Mouse (Mus musculus): Measurements from ENCODE around the gene En2. TPM values are rescaled to one million over a fixed set of nuclear protein-coding genes. Genes with fewer than 3 reads are reported as not detected.
A peak's percentile ranks its signal among the peaks of the same experiment; 100 is the strongest.

The En2 gene
- total RNA-seq, 2 experiments from 2014 or later: 0.45 to 0.67 TPM

DNA sequence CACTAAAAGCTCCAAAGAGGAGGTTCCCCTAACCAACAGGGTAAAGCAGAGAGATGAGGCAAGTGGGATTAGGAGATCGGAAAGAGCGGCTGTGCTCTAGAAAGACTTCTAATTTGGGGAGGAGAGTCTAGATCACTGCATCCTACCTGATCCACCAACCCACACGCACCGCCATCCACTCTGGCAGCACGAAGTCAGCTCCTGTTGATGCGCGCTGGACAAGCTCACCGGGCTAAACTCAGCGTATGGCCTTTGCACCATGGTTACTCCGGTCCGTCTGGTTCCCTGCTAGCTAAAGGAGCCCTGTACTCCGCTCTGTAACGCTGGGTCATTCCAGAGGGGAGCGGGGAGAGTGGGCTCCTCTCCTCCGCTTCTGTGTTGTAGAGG lies 6.4 kb upstream of the En2 start:
- DNase-seq (ENCODE audit: low spot score in 2 of 2): no peak

DNA sequence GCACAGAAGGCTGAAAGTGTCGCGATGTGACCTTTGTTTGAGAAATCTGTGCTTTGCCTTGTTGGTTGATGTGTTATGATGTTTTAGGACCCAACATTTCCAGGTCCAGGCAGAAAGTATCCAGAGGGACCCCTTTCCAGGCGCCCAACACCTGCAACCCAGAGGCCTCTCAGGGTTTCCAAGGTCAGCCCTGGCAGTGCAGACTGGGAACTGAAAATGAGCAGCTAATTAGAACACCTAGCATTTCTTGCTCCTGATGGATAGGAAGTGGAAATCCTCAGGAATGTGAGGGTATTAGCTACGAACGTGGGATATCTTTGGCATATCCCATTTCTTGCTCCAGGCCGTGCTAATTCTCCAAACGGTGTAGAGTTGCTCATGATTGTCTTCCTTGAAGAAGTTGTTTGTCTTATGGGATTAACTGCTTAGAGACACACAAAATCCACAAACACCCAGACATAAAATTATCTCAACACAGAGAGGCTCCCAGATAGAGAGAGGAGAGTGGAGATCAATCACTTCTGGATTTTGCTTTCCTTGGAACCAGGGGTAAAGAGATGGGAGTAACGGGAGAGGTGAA lies 5.5 kb upstream of the En2 start:
- no peak for DNase-seq (ENCODE audit: low spot score in 2 of 2)

- DNase-seq (ENCODE audit: low spot score in 2 of 2): no peak
These were observed 4.0 kb upstream of the En2 start for GRCm38 (mm10) chr5:28161383-28161937.

DNA sequence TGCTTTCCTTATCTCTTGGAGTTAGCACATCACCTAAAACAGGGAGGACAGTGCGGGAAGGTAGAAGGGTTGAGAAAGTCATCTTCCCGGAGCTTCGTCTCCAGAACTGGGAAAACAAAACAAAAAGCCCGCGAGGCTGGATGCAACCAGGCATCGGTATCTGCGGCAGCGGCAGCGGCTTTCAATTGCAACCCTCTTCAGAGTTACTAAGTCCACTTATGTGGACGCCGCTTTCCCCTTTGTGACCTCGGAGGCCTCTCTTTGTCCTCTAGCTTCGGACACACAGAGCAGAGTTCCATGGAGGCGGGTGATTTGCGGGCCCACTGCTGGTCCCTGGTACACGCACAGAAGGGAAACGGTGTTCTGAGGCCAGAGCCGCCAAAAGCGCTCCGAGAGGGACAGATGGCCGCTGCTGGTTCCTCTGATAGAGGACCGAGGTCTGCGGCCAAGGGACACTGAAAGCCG lies 3.5 kb upstream of the En2 start:
- DNase-seq (ENCODE audit: low spot score in 2 of 2): no peak

- no peak for DNase-seq (ENCODE audit: low spot score in 2 of 2)
These were observed 1.6 kb upstream of the En2 start for GRCm38 (mm10) chr5:28163926-28164325.

DNA sequence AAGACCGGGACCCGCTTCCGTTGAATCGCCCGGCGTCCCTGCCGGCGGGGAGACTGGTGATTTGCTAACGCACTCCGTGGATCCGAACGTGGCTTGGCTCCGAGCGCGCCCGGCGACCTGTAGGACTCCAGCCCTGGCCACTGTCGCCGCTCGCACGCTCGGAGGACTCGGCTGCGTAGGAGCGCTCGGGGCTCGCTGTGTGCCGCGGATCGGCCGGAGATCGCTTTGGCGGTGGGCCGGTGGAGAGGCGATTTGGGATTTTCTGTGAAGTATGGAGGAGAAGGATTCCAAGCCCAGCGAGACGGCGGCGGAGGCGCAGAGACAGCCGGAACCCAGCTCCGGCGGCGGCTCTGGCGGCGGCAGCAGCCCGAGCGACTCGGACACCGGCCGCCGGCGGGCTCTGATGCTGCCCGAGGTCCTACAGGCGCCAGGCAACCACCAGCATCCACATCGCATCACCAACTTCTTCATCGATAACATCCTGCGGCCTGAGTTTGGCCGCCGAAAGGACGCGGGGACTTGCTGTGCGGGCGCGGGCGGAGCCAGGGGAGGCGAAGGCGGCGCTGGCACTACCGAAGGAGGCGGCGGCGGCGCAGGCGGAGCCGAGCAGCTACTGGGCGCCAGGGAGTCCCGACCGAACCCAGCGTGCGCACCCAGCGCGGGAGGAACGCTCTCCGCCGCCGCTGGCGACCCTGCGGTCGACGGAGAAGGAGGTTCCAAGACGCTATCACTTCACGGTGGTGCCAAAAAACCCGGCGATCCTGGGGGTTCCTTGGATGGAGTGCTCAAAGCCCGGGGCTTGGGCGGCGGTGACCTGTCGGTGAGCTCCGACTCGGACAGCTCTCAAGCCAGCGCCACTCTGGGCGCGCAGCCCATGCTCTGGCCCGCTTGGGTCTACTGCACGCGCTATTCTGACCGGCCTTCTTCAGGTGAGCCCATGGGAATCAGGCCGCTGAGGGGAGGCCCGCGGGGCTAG lies 1.1 kb downstream of the En2 start:
- DNase-seq (ENCODE audit: low spot score in 2 of 2): peak in 1 of 2 experiments; percentile 19

- peak in 1 of 2 experiments; percentile 29 for DNase-seq (ENCODE audit: low spot score in 2 of 2)
These were observed 2.2 kb downstream of the En2 start for GRCm38 (mm10) chr5:28167611-28168252.

DNA sequence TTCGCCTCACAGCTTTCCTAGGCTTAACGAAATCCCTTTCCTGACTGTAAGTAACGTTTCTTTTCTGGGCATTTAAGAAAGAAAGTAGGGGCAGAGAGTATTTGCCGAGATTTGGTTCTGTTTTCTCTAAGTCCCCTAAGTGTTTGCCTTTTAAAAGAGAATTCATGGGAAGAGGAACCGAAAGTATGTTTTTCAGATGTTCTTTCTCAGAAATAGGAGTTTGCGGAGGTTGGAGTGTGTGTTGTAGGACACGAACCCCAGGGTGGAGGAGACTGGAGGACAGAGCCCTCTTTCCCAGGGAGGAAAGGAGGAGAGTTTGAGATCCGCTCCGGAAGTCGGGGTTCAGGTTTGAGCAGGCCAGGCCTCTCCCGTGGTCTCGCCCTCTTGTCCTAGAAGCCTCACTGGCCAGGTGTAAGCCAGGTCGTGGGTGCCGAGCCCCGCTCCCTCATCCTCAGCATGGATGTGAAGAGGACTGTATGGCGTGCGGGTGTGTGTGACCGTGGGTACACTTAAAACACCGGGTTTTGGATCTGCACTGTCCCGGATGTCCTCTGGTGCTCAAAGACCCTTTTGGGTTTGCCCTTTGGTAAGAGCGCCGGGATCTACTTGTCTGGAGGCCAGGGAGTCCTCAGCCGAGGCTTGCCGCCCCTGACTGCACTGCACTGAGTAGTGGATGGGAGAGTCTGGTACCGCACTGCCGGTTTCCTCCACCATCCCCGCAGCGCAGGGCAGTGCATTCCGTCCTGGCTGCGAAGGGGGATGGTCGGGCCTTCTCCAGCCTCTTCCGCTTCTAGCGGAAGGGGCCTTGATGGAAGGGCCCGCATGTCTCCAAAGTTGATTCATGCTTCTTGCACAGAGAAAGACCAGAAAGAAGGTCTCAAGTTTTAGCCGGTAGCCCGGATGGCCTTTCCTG lies 3.0 kb downstream of the En2 start:
- DNase-seq (ENCODE audit: low spot score in 2 of 2): no peak

DNA sequence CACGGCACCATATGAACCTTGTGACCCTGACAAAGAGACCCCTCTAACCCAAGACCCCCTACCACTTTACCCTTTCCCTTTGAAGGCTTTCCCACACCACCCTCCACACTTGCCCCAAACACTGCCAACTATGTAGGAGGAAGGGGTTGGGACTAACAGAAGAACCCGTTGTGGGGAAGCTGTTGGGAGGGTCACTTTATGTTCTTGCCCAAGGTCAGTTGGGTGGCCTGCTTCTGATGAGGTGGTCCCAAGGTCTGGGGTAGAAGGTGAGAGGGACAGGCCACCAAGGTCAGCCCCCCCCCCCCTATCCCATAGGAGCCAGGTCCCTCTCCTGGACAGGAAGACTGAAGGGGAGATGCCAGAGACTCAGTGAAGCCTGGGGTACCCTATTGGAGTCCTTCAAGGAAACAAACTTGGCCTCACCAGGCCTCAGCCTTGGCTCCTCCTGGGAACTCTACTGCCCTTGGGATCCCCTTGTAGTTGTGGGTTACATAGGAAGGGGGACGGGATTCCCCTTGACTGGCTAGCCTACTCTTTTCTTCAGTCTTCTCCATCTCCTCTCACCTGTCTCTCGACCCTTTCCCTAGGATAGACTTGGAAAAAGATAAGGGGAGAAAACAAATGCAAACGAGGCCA lies 3.8 kb downstream of the En2 start:
- DNase-seq (ENCODE audit: low spot score in 2 of 2): no peak

GRCm38 (mm10) chr5:28170081-28170480 lies 4.6 kb downstream of the En2 start:
- no peak for DNase-seq (ENCODE audit: low spot score in 2 of 2)

DNA sequence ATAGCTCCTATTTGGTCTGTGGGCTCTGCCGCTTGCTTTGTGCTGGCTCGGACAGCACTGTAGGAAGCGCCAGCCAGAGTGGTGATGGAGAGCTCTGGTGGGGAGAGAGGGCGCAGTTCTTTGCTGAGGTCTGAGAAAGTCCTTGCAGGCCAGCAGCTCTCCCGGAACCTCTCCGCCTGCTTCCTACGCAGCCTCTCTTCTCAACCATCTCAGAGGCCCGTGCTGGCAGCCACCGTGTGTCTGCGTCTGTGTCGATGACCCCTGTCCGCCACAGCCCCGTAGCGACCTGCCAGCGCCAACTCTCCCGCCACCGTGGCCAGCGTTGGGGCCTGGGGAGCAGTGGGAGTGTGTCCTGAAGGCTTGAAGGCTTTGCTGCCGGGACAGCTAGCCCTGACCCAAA lies 5.4 kb downstream of the En2 start:
- DNase-seq (ENCODE audit: low spot score in 2 of 2): no peak

DNA sequence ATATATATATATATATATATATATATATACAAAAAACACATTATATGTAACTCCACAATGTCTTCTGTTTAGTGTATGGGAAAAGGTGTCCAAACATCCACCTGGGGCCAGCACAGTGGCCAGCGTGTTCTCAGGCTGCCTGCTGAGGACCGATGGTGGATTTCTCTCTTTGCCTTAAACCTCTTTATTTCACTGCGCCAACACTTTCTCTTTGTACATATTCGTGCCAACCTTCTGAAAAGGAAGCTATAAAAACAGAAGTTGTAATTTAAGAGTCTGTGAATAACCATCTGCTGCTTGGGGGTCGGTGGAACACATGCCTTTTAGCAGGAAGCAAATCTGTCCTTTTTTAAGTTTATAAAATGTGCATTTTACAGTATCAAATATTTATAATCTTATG lies 6.2 kb downstream of the En2 start:
- no peak for DNase-seq (ENCODE audit: low spot score in 2 of 2)

GRCm38 (mm10) chr5:28172261-28172920 lies 6.9 kb downstream of the En2 start:
- DNase-seq (ENCODE audit: low spot score in 2 of 2): no peak

GRCm38 (mm10) chr5:28172921-28173670 lies 7.6 kb downstream of the En2 start:
- no peak for DNase-seq (ENCODE audit: low spot score in 2 of 2)

- no peak for DNase-seq (ENCODE audit: low spot score in 2 of 2)
These were observed 8.2 kb downstream of the En2 start for GRCm38 (mm10) chr5:28173674-28174073.

DNA sequence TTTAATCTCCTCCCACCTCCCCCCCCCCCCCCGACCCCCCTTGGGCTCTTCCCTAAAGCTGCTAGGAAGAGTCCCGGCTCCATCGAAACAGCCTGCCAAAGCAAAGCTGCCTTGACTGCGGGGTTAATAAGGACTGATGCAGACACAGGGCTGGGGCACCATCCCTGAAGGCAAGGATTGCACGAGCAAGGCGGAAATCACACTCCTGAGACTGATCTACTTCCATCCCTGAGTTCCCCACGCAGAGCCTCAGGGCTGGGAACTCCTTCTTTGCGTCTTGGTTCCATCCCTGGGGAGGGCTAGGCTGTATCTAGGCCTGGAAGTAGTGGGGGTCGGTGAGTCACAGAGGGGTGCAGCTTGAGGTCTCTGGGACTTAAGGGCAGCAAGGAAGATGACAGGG lies 8.6 kb downstream of the En2 start:
- DNase-seq (ENCODE audit: low spot score in 2 of 2): no peak

DNA sequence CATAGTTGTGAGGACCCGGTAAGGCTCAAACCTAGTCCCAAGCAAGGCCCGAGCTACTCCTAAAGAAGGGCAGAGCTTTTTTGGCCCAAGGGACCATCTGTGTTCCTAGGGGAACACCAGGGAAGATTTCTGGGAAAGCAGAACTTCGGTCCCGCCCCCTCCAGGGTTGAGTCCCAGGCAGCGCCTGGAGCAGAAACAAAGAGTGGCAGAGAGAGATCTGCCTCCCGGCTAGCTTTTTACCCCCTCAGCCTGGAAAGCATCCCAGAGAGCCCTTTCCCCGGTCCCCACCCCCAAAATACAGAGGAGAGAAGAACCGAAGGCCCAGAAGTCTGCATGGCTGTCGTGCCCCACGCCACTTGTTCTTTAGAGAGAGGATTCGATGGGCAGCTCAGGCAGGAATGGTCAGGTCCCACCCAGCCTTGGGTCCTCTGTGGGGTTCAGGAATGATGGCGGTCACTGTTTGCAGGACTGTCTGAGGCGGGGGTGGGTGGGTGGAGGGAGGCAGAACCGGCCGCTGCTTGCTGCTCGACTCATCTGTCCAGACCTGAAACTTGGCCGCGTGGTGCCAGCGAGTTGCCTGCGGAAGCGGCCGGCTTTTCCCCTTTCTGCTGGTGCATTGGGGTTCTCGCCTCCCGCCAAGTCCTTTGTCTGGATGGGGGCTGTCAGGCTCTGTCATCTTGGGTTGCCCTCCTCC lies 9.5 kb downstream of the En2 start:
- no peak for DNase-seq (ENCODE audit: low spot score in 2 of 2)

DNA sequence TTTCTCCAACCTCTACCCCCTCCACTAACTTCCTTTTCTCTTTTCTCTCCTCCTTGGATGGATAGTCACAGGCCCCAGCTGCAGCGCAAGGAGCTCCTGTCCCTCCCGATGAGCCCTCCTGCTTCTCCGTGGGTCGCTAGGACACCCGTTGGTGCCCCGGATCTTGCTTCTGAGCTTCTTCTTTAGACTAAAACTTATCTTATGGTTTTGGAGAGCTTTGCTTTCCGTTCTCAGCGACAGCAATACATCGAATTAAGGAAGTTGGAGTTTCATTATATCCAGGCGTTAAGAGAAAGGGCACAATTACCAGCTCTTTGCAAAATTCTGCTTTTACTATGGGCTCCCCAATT lies 10.1 kb downstream of the En2 start:
- DNase-seq (ENCODE audit: low spot score in 2 of 2): no peak
